Mouse (Mus musculus) testis, adult 2 months (tissue): ENCODE results near the gene Ndst2.

ENCODE experiments used
- CTCF ChIP-seq: fragments of 200-500 bp; IDR thresholded peaks from 2 replicates; pipeline ENCODE4 v1.5.1; 2012; ENCODE audit warnings: low read depth, mild to moderate bottlenecking, inconsistent platforms, low read length, moderate library complexity; ENCODE audit not compliant: control insufficient read depth, insufficient read depth, insufficient replicate concordance
- POLR2A ChIP-seq: fragments of 200-500 bp; IDR thresholded peaks from 2 replicates; pipeline ENCODE4 v1.6.1; 2012; ENCODE audit warnings: low read depth, mild to moderate bottlenecking, inconsistent platforms, low read length, moderate library complexity; ENCODE audit not compliant: control insufficient read depth

DNA sequence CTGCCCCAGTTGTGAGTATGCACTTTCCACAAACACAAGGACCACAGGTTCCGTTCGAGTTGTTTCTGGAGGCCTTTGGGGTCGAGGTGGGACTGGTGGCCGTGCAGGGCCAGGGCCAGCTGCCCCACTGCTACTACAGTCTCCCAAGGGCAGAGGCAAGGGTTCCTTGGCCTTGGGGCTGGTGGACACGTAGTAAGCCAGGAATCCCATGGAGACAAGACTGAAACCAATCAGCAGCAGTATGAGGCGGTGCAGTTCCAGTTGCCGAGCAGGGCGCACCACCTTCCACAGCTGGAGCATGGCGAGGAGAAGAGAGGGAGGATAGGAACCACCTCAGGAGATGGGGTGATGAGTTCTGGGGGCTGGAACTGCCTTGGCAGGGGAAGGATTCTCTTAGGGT is 4.5 kb downstream of the Ndst2 start:
- no peak for TF ChIP-seq POLR2A
- TF ChIP-seq CTCF, result no peak
